Mouse (Mus musculus) brain, adult 10 weeks (tissue): ENCODE measurements around the gene Olfr52. TPM values are rescaled to one million over a fixed set of nuclear protein-coding genes. Genes with fewer than 3 reads are reported as not detected.

Source experiments
- polyA plus RNA-seq: library from polyadenylated mRNA; stranded (reverse); fragments of 350-450 nt; fragmentation: Illumina TruSeq; extraction: RNeasy Lipid Tissue Mini Kit (QIAGEN cat#74804); gene quantifications from one replicate; pipeline ENCODE4 v1.2.3, GENCODE M21; 2015; ENCODE audit warnings: low read depth, low replicate concordance

Olfr52 gene
- not detected for polyA plus RNA-seq

DNA sequence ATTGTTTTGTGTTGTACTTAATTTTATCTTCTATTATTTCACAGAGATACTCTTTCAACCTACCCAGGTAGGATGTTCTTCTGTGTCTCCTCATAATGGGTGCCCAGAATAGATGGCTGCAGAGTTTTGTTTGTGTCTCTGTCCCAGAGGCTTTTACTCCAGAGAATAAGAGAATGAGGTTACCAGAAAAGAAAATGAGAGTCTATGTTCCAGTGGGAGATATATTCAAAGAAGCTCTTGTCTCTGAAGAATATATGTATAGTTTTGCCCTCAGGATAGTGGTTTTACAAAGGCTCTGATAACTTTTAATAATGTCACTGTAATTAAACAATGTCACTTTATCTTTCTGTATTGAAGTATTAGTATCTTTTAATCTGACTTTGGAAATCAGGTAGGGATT lies at the start of gene Olfr52:
Gene Olfr52 (minus strand): TSS at position 101 of the 400 bp plus-strand sequence.

DNA sequence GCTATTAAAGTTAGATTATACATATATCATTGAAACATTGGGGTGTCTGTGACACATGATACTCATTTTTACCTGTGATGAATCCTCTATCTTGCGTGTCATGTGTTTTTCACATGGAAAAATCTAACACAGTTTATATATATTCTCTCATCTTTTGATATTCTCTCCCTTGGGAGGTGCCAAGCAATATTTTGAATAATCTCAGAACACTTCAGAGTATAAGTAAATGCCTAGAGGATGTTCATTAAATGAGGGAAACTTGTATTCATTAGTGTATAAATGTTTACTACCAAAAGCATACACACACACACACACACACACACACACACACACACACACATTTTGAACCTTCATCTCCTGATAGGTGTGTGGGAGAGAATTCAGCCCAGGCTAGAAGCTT lies 45.8 kb upstream of the Olfr52 start, which contains the start of gene Olfr1047:
Gene Olfr1047 (minus strand): TSS at position 101 of the 400 bp plus-strand sequence.

DNA sequence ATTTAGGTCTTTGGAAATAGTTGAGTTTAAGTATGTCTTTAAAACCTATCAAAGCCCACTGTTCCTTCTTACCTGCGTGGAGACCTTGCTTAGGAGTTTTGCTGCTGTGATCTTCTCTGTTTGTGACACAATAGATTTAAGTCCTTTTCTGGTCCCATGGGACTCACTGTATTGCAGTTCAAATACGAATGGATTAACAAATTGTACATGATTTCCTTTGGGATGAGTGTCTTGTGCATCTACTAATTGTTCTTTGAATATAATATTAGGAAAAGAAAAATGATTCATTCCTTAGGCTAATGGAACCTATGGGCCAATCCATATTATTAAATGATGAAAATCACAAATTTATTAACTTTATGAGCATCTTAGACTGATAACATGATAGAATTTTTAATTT lies 33.7 kb upstream of the Olfr52 start, which contains the start of gene Olfr1046:
Gene Olfr1046 (minus strand): TSS at position 101 of the 400 bp plus-strand sequence.

DNA sequence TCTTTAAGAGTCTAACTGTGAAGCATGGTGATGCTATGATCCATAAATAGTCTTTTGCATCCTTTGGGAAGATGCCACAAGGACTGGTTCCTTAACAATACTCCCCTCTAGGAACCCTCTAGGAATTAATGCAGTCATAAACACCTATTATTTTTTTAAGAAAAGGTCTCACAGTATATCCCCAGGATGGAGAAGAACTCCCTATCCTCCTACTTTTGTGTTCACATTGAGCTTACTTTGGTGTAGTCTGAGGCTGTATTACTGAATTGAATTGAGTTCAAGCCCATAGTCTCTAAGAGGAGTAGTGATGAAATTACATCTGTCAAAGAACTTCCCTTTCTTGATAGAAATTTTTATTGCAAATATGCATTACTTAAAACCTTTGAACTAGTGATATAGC lies 17.4 kb upstream of the Olfr52 start, which contains the start of gene Olfr1045:
Gene Olfr1045 (minus strand): TSS at position 101 of the 400 bp plus-strand sequence.

DNA sequence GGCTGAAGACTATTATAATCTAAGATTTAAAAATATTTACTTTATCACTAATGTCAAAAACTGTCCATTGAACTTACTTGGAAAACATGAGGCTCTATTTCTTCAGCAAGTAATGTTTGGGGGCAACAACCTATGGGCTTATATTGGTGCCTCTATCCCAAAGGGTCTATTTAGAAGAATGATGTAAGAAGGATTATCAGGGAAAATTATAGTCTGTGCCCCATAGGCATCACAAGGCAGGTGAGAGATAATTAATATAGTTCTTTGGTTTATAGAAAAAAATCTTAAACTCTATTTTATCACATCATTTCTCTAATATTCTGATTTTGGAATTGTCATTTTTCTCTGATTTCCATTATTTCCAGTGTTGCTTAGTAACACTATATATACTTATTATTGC lies 7.8 kb downstream of the Olfr52 start, which contains the start of gene Olfr1044:
Gene Olfr1044 (minus strand): TSS at position 101 of the 400 bp plus-strand sequence.

DNA sequence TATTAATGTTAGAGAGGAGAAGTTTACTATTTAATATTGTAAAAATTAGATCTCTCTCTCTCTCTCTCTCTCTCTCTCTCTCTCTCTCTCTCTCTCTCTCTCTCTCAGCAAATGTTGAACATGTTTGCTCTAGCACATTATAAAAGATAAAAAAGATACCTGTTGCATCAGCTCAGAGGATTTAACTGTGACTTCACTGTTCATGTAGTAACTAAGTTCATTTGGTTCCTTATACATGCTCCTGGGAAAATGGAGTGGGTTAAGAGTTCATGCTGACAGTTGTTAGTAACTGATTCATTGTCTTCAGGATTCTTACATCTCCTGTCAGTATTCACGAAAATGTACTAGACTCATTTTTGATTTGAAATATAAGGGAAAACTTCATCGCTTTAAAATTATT lies 18.1 kb downstream of the Olfr52 start, which contains the start of gene Olfr1043:
Gene Olfr1043 (minus strand): TSS at position 101 of the 400 bp plus-strand sequence.

DNA sequence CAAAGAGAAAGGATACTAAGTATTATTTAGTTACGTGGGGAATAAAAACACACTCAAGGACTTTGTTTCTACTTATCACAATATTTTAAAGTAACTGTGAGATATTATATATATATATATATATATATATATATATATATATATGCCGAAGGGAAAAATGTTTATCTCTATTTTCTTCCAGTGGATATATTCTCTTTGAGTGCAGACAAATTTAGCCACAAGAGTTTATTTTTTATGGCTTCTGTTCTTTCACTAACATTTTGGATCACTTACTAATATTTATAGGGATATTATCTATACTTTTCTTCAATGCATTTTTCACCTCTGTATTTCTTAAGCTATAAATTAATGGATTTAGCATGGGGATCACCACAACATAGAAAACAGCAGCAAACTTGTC lies 23.7 kb downstream of the Olfr52 start, which contains the start of gene Olfr1042:
Gene Olfr1042 (minus strand): TSS at position 101 of the 400 bp plus-strand sequence.

DNA sequence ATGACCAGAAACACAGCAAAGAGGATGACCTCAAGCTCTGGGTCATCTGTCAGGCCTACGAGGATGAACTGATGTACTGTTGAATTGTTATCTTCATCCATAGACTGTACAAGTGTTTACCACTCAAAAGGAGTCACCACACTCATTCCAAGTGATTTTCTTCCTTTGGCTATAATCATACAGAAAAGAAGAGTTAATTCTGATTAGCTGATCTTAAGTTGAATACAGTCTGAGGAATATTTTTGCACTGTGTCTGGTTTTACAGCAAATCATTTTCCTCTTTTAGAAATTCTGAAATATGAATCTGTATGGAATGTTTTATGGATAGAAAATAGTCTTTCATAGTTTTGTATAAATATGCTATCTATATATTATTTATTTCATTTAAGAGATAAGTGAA lies 38.9 kb downstream of the Olfr52 start, which contains the start of gene Olfr1040:
Gene Olfr1040 (minus strand): TSS at position 101 of the 400 bp plus-strand sequence.

DNA sequence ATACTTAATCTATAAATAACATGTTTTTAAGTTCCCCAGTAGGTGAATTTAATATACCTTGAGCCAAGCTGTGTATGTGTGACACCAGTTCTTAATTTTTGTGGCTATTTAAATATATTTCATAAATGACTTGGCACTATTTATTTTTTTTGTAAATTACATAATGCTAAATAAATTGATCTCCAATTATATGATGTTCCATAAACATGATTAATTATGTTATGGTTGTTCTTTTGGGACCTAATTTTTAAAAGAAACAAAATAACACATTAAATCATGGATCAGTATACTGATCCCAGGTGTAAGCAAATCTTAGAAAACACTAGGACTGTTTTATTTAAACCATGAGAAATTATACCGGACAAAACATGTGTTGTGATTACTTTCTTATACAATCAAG lies 49.7 kb downstream of the Olfr52 start, which contains the start of gene Olfr1039:
Gene Olfr1039 (minus strand): TSS at position 101 of the 400 bp plus-strand sequence.

Other genes with a start within 250 kb of the Olfr52 start
- not detected for gene Olfr1028, start 235.2 kb downstream of the Olfr52 start, polyA plus RNA-seq
- not detected for gene Olfr1029, start 211.8 kb downstream of the Olfr52 start, polyA plus RNA-seq
- gene Olfr1030, start 206.4 kb downstream of the Olfr52 start, polyA plus RNA-seq = not detected
- not detected for gene Olfr1031, start 195.4 kb downstream of the Olfr52 start, polyA plus RNA-seq
- not detected for gene Olfr1032, start 180.1 kb downstream of the Olfr52 start, polyA plus RNA-seq
- gene Olfr1033, start 165.1 kb downstream of the Olfr52 start, polyA plus RNA-seq = 0.13 TPM
- not detected for gene Olfr1034, start 139.8 kb downstream of the Olfr52 start, polyA plus RNA-seq
- not detected for gene Olfr1036, start 111.7 kb downstream of the Olfr52 start, polyA plus RNA-seq
- gene Olfr1037, start 98.3 kb downstream of the Olfr52 start, polyA plus RNA-seq = not detected
- gene Olfr1039, start 49.8 kb downstream of the Olfr52 start, polyA plus RNA-seq = not detected
- not detected for gene Olfr1040, start 39.0 kb downstream of the Olfr52 start, polyA plus RNA-seq
- gene Olfr1042, start 23.8 kb downstream of the Olfr52 start, polyA plus RNA-seq = not detected
- gene Olfr1043, start 18.2 kb downstream of the Olfr52 start, polyA plus RNA-seq = not detected
- gene Olfr1044, start 7.9 kb downstream of the Olfr52 start, polyA plus RNA-seq = not detected
- not detected for gene Olfr1045, start 17.3 kb upstream of the Olfr52 start, polyA plus RNA-seq
- not detected for gene Olfr1046, start 33.6 kb upstream of the Olfr52 start, polyA plus RNA-seq
- gene Olfr1047, start 45.7 kb upstream of the Olfr52 start, polyA plus RNA-seq = not detected
- gene Olfr1048, start 54.6 kb upstream of the Olfr52 start, polyA plus RNA-seq = not detected
- not detected for gene Olfr1049, start 72.6 kb upstream of the Olfr52 start, polyA plus RNA-seq
- not detected for gene Olfr1051, start 93.4 kb upstream of the Olfr52 start, polyA plus RNA-seq
- not detected for gene Olfr1052, start 106.8 kb upstream of the Olfr52 start, polyA plus RNA-seq
- not detected for gene Olfr1053, start 129.6 kb upstream of the Olfr52 start, polyA plus RNA-seq
- gene Olfr1054, start 149.8 kb upstream of the Olfr52 start, polyA plus RNA-seq = not detected
- gene Olfr1055, start 164.6 kb upstream of the Olfr52 start, polyA plus RNA-seq = not detected
- not detected for gene Olfr1056, start 176.8 kb upstream of the Olfr52 start, polyA plus RNA-seq
- not detected for gene Olfr1057, start 192.7 kb upstream of the Olfr52 start, polyA plus RNA-seq
- gene Olfr1058, start 202.9 kb upstream of the Olfr52 start, polyA plus RNA-seq = not detected
- not detected for gene Olfr1061, start 228.4 kb upstream of the Olfr52 start, polyA plus RNA-seq
- not detected for gene Olfr1062, start 241.1 kb upstream of the Olfr52 start, polyA plus RNA-seq